Mouse (Mus musculus) retina, postnatal 7 days (tissue): ENCODE results near the gene Tm9sf3.

Source experiments
- DNase-seq: peaks from one replicate; pipeline ENCODE4 v3.0.0-alpha.2; 2012; ENCODE audit warnings: low read depth, low spot score

Tm9sf3 gene

GRCm38 (mm10) chr19:41176881-41177280, 86.9 kb downstream of the Tm9sf3 start:
- no peak for DNase-seq

DNA sequence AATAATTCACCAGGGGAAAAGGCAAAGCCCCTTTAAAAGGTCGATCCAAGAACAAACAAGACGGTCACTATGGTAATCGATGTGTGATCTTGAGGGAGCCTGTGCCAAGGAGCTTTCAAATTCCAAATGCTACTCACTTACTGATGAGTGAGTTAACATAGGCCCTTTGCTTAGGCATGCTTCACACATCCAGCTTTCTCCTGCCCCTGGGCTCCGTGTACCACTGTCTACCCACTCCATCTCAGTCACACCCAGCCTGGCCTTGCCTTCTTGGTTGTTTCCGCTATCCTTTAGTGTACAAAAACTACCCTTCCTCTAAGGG, 97.9 kb downstream of the Tm9sf3 start:
- no peak for DNase-seq

GRCm38 (mm10) chr19:41165144-41165913, 98.5 kb downstream of the Tm9sf3 start:
- no peak for DNase-seq

GRCm38 (mm10) chr19:41164447-41165095, 99.2 kb downstream of the Tm9sf3 start:
- no peak for DNase-seq
